Mouse (Mus musculus) thymus, adult 2 months (tissue): ENCODE results near the gene Nek2.

ENCODE experiments used
- CTCF ChIP-seq: fragments of 200-500 bp; IDR thresholded peaks from 2 replicates; pipeline ENCODE4 v1.5.1; 2012; ENCODE audit warnings: mild to moderate bottlenecking, control low read depth, low read length, moderate library complexity, borderline replicate concordance; ENCODE audit not compliant: control insufficient read depth, poor library complexity, insufficient read depth; ENCODE audit errors: extremely low read depth
- POLR2A ChIP-seq: fragments of 200-500 bp; IDR thresholded peaks from 2 replicates; pipeline ENCODE4 v1.6.1; 2012; ENCODE audit warnings: mild to moderate bottlenecking, low read length, control low read depth, moderate library complexity; ENCODE audit not compliant: control insufficient read depth, poor library complexity, insufficient read depth; ENCODE audit errors: extremely low read depth

DNA sequence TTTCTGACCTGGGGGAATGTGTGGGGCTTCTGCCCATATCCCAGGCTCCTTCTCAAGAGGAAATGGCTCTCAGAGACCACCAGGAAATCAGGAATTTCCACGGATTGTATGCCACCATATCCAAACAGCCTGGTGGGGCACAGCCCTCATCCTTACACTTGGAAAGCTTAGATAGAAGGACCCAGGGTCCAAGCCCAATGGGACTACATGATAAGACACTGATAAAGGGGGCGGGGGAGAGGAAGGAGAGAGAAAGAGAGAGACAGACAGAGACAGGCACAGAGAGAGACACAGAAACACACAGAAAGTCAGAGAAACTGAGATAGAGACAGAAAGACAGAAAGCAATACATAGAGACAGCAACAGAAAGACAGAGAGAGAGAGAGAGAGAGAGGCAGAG is 60.4 kb downstream of the Nek2 start:
- TF ChIP-seq CTCF, result no peak
- TF ChIP-seq POLR2A, result no peak
